Mouse (Mus musculus) heart, adult 18-20 months (tissue): Measurements from ENCODE around the gene Lgi4. TPM values are rescaled to one million over a fixed set of nuclear protein-coding genes. Genes with fewer than 3 reads are reported as not detected.

Experiments
- DNase-seq, 2 experiments: peaks; one replicate each; pipeline ENCODE4 v3.0.0; 2021 to 2022; ENCODE audit warnings: mixed read lengths in 1 of 2
- total RNA-seq, 2 experiments: library from RNA; stranded (reverse); gene quantifications; 2 replicates each; pipeline ENCODE4 v1.2.3; 2021

The Lgi4 gene
- total RNA-seq, 2 experiments from 2014 or later = 2.1 to 4.1 TPM

GRCm38 (mm10) chr7:31076492-31076891 lies 17.4 kb downstream of the Lgi4 start, which contains the start of gene Fxyd3:
Gene Fxyd3 (minus strand): TSS chr7:31076704.
- no peak for DNase-seq

- no peak for DNase-seq
These were observed 18.3 kb downstream of the Lgi4 start for GRCm38 (mm10) chr7:31077470-31077869.

GRCm38 (mm10) chr7:31077885-31078445 lies 18.8 kb downstream of the Lgi4 start:
- DNase-seq = peak in 1 of 2 experiments; percentile 65

- no peak for DNase-seq
These were observed 20.5 kb downstream of the Lgi4 start for GRCm38 (mm10) chr7:31079670-31080069.

DNA sequence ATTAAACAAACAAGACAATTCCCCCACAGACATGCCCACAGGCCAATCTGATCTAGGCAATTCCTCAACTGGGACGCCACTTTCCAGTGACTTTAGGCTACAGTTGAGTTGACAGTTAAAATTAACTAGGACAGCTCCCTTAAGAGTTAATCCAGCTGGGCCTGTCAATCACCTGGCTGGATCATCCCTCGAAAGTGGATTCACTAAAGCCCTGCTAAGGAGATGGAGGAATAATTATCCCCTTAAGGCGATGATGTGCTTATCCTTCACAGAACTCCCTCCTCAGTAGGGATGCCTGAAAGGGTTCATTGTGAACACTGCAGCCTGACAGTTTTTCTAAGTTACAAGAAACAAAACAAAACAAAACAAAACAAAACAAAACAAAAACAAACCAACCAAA lies 21.5 kb downstream of the Lgi4 start:
- DNase-seq = no peak

DNA sequence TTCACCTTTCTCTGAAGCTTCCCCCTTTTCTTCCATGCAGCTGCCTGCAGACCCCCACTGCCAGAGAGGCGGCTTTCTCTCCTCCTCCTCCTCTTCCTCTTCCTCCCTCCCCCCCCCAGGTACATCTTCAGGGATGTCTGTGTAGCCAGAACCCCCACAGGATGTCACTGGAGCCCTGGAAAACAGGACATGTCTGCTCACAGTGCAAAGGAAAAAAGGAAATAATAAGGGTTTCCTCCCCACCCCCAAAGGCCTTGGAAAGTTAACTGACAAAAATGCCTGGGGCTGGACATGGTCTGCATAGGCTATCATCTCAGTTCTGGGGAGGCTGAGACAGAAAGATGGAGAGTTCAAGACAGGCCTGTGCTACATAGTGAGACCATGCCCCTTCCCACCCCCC lies 22.0 kb downstream of the Lgi4 start:
- DNase-seq = no peak

DNA sequence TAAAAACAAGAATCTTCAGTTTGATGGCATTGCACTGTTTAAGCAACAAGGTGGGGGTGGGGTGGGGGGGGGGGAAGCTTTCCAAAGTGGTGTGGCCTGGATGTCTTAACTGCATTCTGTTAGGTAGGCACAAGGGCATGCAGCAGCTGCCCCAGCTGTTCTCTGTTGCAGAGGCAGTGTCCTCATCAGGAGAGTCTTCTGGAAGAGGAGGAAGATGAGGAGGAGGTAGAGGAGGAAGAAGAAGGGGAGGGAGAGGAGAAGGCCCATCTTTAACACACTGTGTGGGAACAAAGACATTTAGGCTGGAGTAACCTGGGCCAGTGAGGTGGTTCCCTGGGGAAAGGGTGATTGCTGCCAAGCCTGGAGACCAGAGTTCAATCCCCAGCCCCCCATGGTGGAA lies 23.0 kb downstream of the Lgi4 start:
- DNase-seq = no peak

DNA sequence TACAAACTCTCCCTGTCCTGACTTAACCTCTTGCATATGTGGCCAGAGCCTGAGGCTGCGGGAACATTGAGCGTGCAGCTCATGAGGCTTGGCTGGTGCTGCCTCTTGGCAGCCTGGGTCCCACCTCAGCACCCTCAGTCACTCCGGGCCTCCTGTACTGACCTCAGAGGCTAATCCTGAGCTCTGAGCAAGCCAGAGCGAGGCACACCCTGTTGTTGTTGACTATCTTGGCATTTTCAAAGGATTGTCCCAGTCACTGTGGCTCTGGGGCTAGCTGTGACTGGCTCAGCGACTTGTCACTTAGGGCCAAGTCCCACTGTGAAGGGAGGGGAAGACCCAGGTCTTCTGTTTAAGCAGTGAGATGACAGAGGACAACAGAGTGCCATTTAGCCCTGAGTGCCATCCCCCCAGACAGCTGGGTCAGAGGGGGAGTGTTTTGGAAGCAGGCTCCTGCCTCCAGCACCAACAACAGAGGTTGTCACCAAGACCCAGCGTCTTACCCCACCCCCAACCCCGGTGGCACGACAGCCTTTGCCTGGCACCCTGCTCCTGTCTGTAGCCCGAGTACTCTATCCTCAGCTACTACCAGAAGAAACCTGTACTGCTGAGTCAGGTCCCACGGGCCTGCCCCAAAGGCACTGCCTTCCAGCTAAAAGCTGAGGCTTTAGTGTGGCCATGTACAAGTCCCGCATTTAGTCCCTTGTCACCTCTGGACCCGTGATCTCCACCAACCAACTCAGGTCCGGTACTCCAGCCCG lies 23.9 kb downstream of the Lgi4 start:
- peak; percentile 87 to 91 for DNase-seq

DNA sequence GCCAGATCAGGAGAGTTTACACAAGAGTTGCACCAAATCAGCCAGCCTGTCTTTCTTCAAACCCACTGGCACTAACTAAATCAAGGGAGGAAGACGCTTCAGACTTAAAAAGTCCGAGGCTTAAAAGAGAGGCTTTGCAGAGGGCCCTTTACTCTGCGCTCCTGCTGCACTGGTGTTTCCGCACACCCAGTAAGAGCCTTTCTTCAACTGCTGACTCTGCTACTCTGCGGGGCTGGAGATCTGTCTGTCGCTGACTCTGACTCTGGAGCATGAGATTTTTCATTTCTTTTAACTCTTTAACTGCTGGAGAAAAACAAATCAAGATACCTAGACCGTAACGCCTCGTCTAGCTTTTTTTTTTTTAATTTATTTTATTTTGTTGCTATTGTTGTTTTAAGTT lies 25.0 kb downstream of the Lgi4 start:
- DNase-seq = no peak

- DNase-seq = peak; percentile 84
These were observed 26.0 kb downstream of the Lgi4 start for GRCm38 (mm10) chr7:31085171-31085570.

- no peak for DNase-seq
These were observed 27.1 kb downstream of the Lgi4 start for GRCm38 (mm10) chr7:31086175-31086755.

GRCm38 (mm10) chr7:31087262-31087661 lies 28.1 kb downstream of the Lgi4 start:
- DNase-seq = no peak

DNA sequence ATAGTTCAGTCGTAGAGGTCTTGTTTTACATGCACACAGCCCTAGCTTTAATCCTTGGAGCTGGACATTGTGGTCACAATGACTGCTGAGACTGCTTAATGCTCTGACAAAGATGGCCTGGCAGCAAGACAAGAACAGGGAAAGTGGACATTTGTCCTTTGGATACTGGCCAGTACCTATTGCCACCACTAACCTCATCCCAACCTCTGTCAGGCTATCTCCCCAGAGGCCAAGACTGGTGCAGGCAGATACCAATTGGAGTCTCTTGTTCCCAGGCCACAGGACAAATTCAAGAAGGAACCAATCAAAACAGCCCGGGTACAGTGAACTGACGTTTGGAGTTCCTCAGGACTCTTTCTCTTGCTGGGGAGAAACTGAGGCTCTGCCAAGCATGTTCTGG lies 29.1 kb downstream of the Lgi4 start:
- peak in 1 of 2 experiments; percentile 35 for DNase-seq

DNA sequence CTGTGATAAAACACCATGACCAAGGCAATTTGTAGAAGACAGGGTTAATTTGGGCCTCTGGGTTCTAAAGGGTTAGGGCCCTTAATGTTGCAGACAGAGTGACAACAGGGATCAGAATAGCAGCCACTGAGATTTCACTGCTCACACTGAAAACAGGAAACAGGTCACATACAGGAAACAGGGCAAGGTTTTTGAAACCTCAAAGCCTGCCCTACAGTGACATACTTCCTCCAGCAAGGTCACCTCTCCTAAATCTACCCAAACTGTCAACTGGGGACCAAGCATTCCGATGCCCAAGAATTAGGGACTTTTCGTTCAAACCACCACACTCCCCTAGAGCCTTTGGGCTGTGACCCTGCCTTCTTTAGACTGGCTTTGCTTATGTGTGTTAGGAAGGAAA lies 30.6 kb downstream of the Lgi4 start:
- DNase-seq = no peak

- DNase-seq = no peak
These were observed 35.8 kb downstream of the Lgi4 start for GRCm38 (mm10) chr7:31094774-31095501.

GRCm38 (mm10) chr7:31096892-31097564 lies 37.9 kb downstream of the Lgi4 start:
- no peak for DNase-seq

DNA sequence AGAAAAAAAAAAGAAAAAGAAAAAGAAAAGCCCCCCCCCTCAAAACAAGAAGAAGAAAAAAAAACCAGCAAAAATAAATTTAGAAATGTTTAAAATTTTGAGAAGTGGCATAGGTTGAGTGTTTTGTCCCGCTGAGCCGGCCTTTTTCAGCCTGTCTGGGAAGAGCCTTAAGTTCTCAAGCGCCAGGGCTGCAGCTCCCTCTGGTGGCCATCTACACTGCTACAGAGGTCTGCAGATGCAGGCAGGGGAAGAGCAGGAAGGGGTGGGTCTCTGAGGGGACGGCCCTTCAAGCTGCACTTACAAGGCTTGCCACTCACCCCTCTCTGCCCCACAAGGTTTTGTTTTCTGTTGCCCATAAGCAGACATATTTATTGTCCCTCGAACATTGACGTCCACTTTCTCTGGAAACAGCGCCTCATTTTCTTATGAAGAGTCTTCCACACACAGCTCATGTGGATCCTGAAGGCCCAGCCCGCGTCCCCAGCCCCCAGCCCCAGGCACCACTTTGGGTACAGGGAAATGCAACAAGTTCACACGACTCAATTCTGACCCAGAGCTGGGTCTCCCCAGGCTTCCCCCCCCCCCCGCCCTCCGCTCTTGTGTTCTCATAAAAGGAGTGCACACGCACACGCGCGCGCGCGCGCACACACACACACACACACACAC lies 38.6 kb downstream of the Lgi4 start:
- peak; percentile 94 to 96 for DNase-seq

GRCm38 (mm10) chr7:31098697-31099611 lies 39.8 kb downstream of the Lgi4 start:
- no peak for DNase-seq

- DNase-seq = no peak
These were observed 40.5 kb downstream of the Lgi4 start for GRCm38 (mm10) chr7:31099612-31099982.

GRCm38 (mm10) chr7:31100786-31101185 lies 41.6 kb downstream of the Lgi4 start:
- no peak for DNase-seq
